Mouse (Mus musculus): Measurements from ENCODE around the gene Papln.

DNA sequence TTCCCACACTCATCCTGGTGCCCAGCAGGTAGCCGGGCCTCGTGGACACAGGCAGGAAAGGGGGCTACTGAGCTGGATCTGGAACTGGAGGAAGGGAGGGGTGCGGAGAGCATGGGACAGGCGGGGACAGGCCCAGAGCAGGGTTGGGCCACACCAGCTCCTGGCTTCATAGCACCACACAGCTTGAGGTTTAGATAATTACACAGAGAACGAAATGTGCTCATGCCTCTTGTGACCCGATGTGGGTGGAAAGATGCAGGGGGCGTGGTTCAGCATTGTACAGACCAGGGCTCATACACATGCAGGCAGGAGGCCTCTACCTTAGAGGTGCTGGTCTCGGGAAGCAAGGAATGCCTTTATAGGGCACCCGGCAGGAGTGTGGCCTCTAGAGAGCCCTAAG, 4.4 kb downstream of the Papln start:
- no peak for TF ChIP-seq EP300 (IDR thresholded peaks at IDR 0.05; ENCODE audit: insufficient read depth, low read depth, low read length)
- no peak for TF ChIP-seq CTCF (IDR thresholded peaks at IDR 0.05)

Data from heart, adult 2 months (tissue).